Mouse (Mus musculus) heart, embryonic 15.5 days (tissue): ENCODE measurements at regions not wholly inside any gene's neighbourhood (a gene's known extent, or its start where the extent isn't known, plus 50 kb on each side); places are given as distances from the start of the nearest gene placed in this dataset.

ENCODE experiments used
- ATAC-seq: fragments of 200-750 bp; cut with Nextera tagmentation; replicated peaks from 2 replicates; pipeline ENCODE4 v1.8.0; 2017; ENCODE audit warnings: low read depth, moderate TSS enrichment; ENCODE audit not compliant: insufficient number of reproducible peaks, insufficient read depth, low FRiP score
- H3K27ac ChIP-seq: fragments of 300-500 bp; sonication (generic); 2 replicates; pipeline ENCODE4 v1.5.1; 2015; ENCODE audit warnings: mild to moderate bottlenecking, inconsistent platforms
- H3K27me3 ChIP-seq: fragments of 300-500 bp; sonication (generic); 2 replicates; pipeline ENCODE4 v1.6.1; 2015; ENCODE audit warnings: inconsistent platforms
- H3K36me3 ChIP-seq: fragments of 300-500 bp; sonication (generic); 2 replicates; pipeline ENCODE4 v1.6.1; 2015; ENCODE audit warnings: mild to moderate bottlenecking, inconsistent platforms
- H3K4me1 ChIP-seq: fragments of 300-500 bp; sonication (generic); replicated peaks from 2 replicates; pipeline ENCODE4 v1.6.1; 2015; ENCODE audit warnings: inconsistent platforms
- H3K4me2 ChIP-seq: fragments of 300-500 bp; sonication (generic); 2 replicates; pipeline ENCODE4 v1.6.1; 2015; ENCODE audit warnings: inconsistent platforms, mild to moderate bottlenecking, moderate library complexity
- H3K4me3 ChIP-seq: fragments of 300-500 bp; sonication (generic); 2 replicates; pipeline ENCODE4 v1.5.1; 2015; ENCODE audit warnings: mild to moderate bottlenecking, inconsistent platforms
- H3K9ac ChIP-seq: fragments of 300-500 bp; sonication (generic); 2 replicates; pipeline ENCODE4 v1.6.1; 2015; ENCODE audit warnings: mild to moderate bottlenecking, inconsistent platforms
- H3K9me3 ChIP-seq: fragments of 300-500 bp; sonication (generic); replicated peaks from 2 replicates; pipeline ENCODE4 v1.6.1; 2016; ENCODE audit warnings: inconsistent platforms
- WGBS: fragments of 180-500 bp; shearing (Covaris S2); methylation state at CpG from one replicate; pipeline ENCODE4 v1.1.7; 2015; ENCODE audit warnings: mixed read lengths; 5-methylcytosine and 5-hydroxymethylcytosine counted together

DNA sequence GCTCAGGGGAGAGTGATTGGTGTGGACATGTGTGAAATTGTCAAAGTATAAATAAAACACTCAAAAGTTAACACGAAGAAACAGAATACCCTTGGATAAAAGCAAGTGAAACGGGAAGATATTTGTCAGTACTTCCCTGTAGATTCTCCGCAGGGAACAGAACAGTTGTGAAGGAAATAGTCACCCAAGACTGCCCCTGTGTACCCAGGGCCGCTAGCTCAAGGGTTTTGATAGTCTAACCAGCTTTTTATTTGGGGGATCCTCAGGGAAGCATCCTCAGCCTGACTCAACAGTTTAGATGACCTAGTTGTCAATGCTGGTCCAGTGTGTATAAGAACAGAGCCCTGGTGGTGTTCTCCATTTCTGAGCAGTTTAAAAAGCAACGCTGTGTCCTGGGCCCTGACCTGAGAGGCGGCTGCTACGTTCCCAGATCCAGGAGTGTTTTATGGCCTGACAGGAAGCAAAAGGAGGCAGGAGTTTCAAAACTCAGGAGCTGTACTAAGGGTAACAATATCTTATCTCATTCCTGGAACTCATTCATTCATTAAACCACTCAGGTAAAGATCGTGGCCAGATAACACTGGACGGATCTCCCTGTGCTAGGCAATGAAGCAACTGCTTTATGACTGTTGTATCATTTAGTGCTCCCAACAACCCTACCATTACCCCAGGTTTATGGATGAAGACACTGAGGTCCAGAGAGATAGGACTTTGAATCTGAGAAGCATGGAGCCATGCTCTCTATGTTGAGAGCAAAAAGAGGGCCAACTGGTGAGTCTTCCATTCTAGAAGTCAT is 359.8 kb upstream of the Maf start:
- WGBS: 74% methylated on average over 9 of the region's 9 CpGs
- H3K4me2 ChIP-seq: no peak overlapping the region
- H3K4me1 ChIP-seq: no peaks in the 10 kb centered on the region
- no peak overlapping the region for H3K9ac ChIP-seq
- H3K4me3 ChIP-seq: no peak overlapping the region
- H3K36me3 ChIP-seq: no peaks in the 10 kb centered on the region
- no peak overlapping the region for H3K27ac ChIP-seq
- H3K27me3 ChIP-seq: no peaks in the 10 kb centered on the region
- ATAC-seq: no peak
- H3K9me3 ChIP-seq: no peaks in the 10 kb centered on the region

DNA sequence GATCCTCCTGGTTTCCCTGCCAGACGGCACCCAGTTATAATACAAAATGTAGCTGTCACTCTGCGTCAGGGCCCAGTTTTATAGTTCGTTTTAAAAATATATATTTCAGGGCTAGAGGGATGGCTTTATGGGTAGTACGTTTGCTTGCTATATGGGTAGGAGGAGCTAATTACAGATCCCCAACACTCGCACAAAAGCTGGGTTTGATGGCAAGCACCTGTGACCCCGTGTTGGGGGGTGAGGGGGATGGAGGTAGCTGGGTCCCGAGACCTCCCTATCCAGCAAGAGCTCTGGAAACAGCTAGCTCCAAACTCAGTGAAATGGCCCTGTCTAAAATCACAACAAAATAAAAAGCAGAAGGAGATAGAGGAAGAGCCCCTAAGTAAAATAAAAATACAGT is 358.3 kb upstream of the Maf start:
- ATAC-seq: no peak
- no peak overlapping the region for H3K4me3 ChIP-seq
- WGBS: 88% methylated on average over 7 of the region's 7 CpGs

DNA sequence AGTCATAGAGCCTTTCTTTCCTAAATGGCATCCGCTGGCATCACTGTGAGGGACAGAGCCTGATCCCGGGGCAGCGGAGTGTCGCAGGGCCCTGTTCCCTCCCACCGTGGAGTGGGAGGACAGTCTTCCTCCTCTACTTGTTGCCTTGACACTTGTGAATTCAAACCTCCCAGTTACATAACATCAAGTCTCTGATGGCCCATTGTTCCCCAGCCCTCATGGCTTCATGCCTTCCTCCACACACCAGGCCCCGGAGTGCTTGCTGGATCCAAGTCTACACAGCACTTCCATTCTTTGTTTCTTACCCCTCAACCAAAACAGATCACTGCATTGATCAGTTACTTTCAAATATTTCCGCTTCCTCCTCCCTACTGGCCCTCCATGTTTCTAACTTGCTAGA is 357.7 kb upstream of the Maf start:
- Histone ChIP-seq H3K4me3 (no peak overlapping the region), H3K4me1 (no peaks in the 10 kb centered on the region), H3K9ac (no peak overlapping the region), H3K27ac (no peak overlapping the region), H3K4me2 (no peak overlapping the region), H3K27me3 (no peaks in the 10 kb centered on the region), H3K9me3 (no peaks in the 10 kb centered on the region), H3K36me3 (no peaks in the 10 kb centered on the region)
- WGBS: 95% methylated on average over 7 of the region's 7 CpGs
- no peak for ATAC-seq

More for the DNA sequence above, 358.3 kb upstream of the Maf start:
- Histone ChIP-seq H3K27me3 (no peaks in the 10 kb centered on the region), H3K36me3 (no peaks in the 10 kb centered on the region), H3K9ac (no peak overlapping the region), H3K4me2 (no peak overlapping the region), H3K4me1 (no peaks in the 10 kb centered on the region), H3K9me3 (no peaks in the 10 kb centered on the region), H3K27ac (no peak overlapping the region)

DNA sequence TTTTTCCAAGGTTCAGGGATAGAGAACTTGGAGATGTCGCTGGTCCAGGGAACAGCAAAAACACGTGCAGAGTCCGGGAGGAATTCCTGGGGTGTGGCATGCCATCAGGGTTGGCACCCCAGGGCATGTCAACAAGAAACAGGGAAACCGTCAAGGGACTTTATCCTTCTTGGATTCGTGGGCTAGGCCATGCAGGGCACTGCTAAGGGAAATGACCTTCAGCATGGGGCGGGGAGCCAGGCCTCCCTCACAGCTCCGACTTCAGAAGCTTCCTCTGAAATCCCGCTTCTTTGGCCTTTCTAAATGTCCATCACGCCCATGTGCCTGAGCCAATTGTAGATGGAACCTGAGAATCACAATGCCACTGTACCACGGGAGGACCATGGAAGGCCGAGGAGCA is 357.0 kb upstream of the Maf start:
- ATAC-seq: no peak
- Histone ChIP-seq H3K9me3 (no peaks in the 10 kb centered on the region), H3K9ac (no peak overlapping the region), H3K27me3 (no peaks in the 10 kb centered on the region), H3K4me2 (no peak overlapping the region), H3K27ac (no peak overlapping the region), H3K4me3 (no peak overlapping the region), H3K36me3 (no peaks in the 10 kb centered on the region), H3K4me1 (no peaks in the 10 kb centered on the region)
- 80% methylated on average over 11 of the region's 11 CpGs for WGBS

- no peaks in the 10 kb centered on the region for H3K36me3 ChIP-seq
- H3K4me3 ChIP-seq: no peak overlapping the region
- H3K4me1 ChIP-seq: no peaks in the 10 kb centered on the region
- no peak overlapping the region for H3K4me2 ChIP-seq
- no peak for ATAC-seq
- H3K27ac ChIP-seq: no peak overlapping the region
- 63% methylated on average over 5 of the region's 5 CpGs for WGBS
- no peak overlapping the region for H3K9ac ChIP-seq
- no peaks in the 10 kb centered on the region for H3K27me3 ChIP-seq
- H3K9me3 ChIP-seq: no peaks in the 10 kb centered on the region
These were observed 355.9 kb upstream of the Maf start for GRCm38 (mm10) chr8:116063541-116063940.

DNA sequence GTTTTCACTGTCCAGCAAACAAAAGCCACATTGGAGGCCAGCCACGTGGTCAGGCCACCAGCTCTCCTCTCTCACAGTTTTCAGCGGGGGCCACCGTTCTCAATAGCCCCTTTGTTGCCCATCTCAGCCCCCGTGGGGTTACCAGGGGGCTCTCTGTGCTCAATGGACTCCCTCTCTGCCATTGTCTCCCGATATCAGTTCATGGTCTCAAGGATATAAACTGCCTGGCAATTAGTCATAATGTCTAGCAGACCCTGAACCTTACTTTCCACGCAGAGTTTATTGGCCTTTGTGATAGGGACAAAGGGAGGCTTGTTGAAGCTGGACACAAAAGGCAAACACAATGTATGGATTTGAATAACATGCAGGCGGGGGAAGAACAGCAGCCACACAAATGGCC is 345.9 kb upstream of the Maf start:
- H3K27me3 ChIP-seq: no peaks in the 10 kb centered on the region
- 63% methylated on average over 7 of the region's 7 CpGs for whole genome bisulfite sequencing
- H3K36me3 ChIP-seq: no peaks in the 10 kb centered on the region
- H3K4me2 ChIP-seq: no peak overlapping the region
- no peaks in the 10 kb centered on the region for H3K4me1 ChIP-seq
- no peaks in the 10 kb centered on the region for H3K9me3 ChIP-seq
- no peak for ATAC-seq
- H3K27ac ChIP-seq: no peak overlapping the region
- H3K9ac ChIP-seq: no peak overlapping the region
- H3K4me3 ChIP-seq: no peak overlapping the region

GRCm38 (mm10) chr8:116053043-116053442 is 345.4 kb upstream of the Maf start:
- Histone ChIP-seq H3K27ac (no peak overlapping the region), H3K4me1 (no peaks in the 10 kb centered on the region), H3K4me3 (no peak overlapping the region), H3K36me3 (no peaks in the 10 kb centered on the region), H3K9ac (no peak overlapping the region), H3K9me3 (no peaks in the 10 kb centered on the region), H3K27me3 (no peaks in the 10 kb centered on the region), H3K4me2 (no peak overlapping the region)
- 63% methylated on average over 6 of the region's 6 CpGs for whole genome bisulfite sequencing
- no peak for ATAC-seq

- Histone ChIP-seq H3K27ac (no peak overlapping the region), H3K4me3 (no peak overlapping the region), H3K36me3 (no peaks in the 10 kb centered on the region), H3K9ac (no peak overlapping the region), H3K4me2 (no peak overlapping the region), H3K27me3 (no peaks in the 10 kb centered on the region), H3K9me3 (no peaks in the 10 kb centered on the region), H3K4me1 (no peaks in the 10 kb centered on the region)
- no peak for ATAC-seq
- WGBS: 80% methylated on average over 10 of the region's 10 CpGs
These were observed 340.9 kb upstream of the Maf start for GRCm38 (mm10) chr8:116048480-116048879.

- H3K4me2 ChIP-seq: no peak overlapping the region
- no peaks in the 10 kb centered on the region for H3K36me3 ChIP-seq
- no peaks in the 10 kb centered on the region for H3K9me3 ChIP-seq
- WGBS: 55% methylated on average over 3 of the region's 3 CpGs
- H3K9ac ChIP-seq: no peak overlapping the region
- no peak overlapping the region for H3K27ac ChIP-seq
- no peaks in the 10 kb centered on the region for H3K27me3 ChIP-seq
- H3K4me1 ChIP-seq: no peaks in the 10 kb centered on the region
- no peak overlapping the region for H3K4me3 ChIP-seq
- no peak for ATAC-seq
These were observed 339.3 kb upstream of the Maf start for GRCm38 (mm10) chr8:116046859-116047258.

GRCm38 (mm10) chr8:116045526-116045925 is 337.9 kb upstream of the Maf start:
- Histone ChIP-seq H3K27ac (no peak overlapping the region), H3K4me1 (no peaks in the 10 kb centered on the region), H3K9ac (no peak overlapping the region), H3K36me3 (no peaks in the 10 kb centered on the region), H3K4me3 (no peak overlapping the region), H3K4me2 (no peak overlapping the region), H3K9me3 (no peaks in the 10 kb centered on the region), H3K27me3 (no peaks in the 10 kb centered on the region)
- WGBS: 88% methylated on average over 3 of the region's 3 CpGs
- ATAC-seq: no peak

DNA sequence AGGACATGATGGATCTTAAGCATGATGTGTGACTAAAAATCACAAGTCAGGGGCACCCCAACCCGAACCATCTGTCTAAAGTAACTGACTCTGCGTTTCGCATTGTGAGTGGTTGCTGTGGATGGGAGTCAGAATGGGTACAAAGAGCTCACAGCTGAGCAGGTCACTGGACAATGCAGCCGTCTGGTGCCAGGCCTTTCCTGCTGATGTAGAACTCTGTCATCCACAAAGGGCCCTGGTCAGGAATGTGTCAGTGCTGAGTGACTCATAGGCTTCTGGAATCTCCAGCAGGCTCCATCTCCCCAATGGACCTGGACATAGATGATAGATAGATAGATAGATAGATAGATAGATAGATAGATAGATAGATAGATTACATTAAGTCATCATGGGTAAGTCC is 335.8 kb upstream of the Maf start:
- no peak overlapping the region for H3K4me3 ChIP-seq
- no peak overlapping the region for H3K9ac ChIP-seq
- no peaks in the 10 kb centered on the region for H3K4me1 ChIP-seq
- WGBS: 77% methylated on average over 4 of the region's 4 CpGs
- no peak overlapping the region for H3K27ac ChIP-seq
- H3K36me3 ChIP-seq: no peaks in the 10 kb centered on the region
- no peak for ATAC-seq
- no peaks in the 10 kb centered on the region for H3K27me3 ChIP-seq
- H3K9me3 ChIP-seq: no peaks in the 10 kb centered on the region
- H3K4me2 ChIP-seq: no peak overlapping the region

GRCm38 (mm10) chr8:116030966-116031365 is 323.4 kb upstream of the Maf start:
- Histone ChIP-seq H3K4me2 (no peak overlapping the region), H3K9ac (no peak overlapping the region), H3K9me3 (no peaks in the 10 kb centered on the region), H3K27ac (no peak overlapping the region), H3K36me3 (no peaks in the 10 kb centered on the region), H3K4me1 (no peaks in the 10 kb centered on the region), H3K27me3 (no peaks in the 10 kb centered on the region), H3K4me3 (no peak overlapping the region)
- WGBS: 80% methylated on average over 10 of the region's 10 CpGs
- ATAC-seq: no peak
